Mouse (Mus musculus): ENCODE results near the gene Otop3. TPM values are rescaled to one million over a fixed set of nuclear protein-coding genes. Genes with fewer than 3 reads are reported as not detected.
A peak's percentile ranks its signal among the peaks of the same experiment; 100 is the strongest.

Gene Otop3
- polyA plus RNA-seq, 1 experiment = not detected

DNA sequence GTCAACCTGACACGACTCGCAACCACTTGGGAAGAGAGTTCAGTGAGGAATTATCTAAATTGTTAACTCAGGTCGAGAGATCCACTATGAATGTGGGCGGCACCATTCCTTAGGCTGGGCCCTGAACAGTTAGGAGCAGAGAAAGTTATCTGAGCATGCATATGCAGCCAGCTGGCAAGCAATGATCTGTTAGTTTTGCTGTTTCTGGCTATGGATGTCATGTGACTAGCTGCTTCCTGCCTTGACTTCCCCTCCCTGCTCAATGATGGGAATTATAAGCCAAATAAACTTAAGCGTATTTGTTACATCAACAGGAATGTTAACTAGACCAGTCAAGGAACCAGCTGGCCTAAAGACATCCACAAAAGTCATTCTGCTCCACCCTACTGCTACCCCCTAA is 18.8 kb downstream of the Otop3 start:
- TF ChIP-seq CTCF (IDR thresholded peaks at IDR 0.05; ENCODE audit: extremely low read depth, insufficient read depth, low read length) = no peak
- no peak for TF ChIP-seq POLR2A (IDR thresholded peaks at IDR 0.05; ENCODE audit: extremely low read depth, insufficient read depth, low read length)
- H3K4me1 ChIP-seq (ENCODE audit: control insufficient read depth, insufficient read depth, low read length) = no peaks in the 10 kb centered on the region
- H3K4me3 ChIP-seq (ENCODE audit: insufficient read depth, low read length) = no peak overlapping the region
- no peak overlapping the region for H3K27ac ChIP-seq (ENCODE audit: insufficient read depth, low read length)

DNA sequence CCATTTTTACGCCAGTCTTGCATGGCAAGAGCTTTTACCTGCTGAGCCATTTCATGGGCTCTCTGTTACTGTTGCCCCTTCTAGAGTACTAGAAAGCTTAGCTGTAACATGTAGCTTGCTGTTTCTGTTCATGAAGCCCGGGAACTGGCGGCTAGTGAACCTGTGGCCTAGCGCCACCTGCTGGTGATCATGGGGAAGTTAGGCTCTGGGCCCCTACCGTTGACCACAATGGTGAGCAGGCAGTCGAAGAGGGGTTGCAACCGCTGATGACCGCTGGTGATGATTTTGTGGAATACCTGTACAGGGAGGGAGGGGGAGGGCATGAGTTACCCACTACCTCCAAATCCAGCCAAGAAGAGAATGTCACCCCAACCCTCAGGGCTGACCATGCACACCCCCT is 19.7 kb downstream of the Otop3 start:
- H3K27ac ChIP-seq (ENCODE audit: insufficient read depth, low read length) = no peak overlapping the region
- no peaks in the 10 kb centered on the region for H3K4me1 ChIP-seq (ENCODE audit: control insufficient read depth, insufficient read depth, low read length)
- TF ChIP-seq CTCF (IDR thresholded peaks at IDR 0.05; ENCODE audit: extremely low read depth, insufficient read depth, low read length) (peak; percentile 88), POLR2A (IDR thresholded peaks at IDR 0.05; ENCODE audit: extremely low read depth, insufficient read depth, low read length) (no peak)
- no peak overlapping the region for H3K4me3 ChIP-seq (ENCODE audit: insufficient read depth, low read length)

DNA sequence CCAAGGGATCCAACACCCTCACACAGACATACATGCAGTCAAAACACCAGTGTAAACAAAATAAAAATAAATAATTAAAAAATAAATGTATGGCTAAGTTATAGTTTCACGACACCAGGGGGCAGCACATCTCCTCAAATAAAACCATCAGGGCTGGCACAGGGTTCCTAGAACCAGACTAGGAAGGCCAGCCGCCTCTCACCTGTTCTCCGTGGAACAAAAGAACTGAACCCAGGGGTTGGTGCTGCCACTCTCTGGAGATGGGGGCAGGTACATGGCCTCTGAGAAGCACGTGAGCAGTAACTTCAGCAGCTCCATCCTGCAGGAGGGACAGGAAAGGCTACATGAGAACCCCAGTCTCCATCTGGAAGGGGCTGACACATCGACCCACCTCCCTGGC is 23.9 kb downstream of the Otop3 start:
- no peak for TF ChIP-seq POLR2A (IDR thresholded peaks at IDR 0.05; ENCODE audit: extremely low read depth, insufficient read depth, low read length)
- peak; percentile 54; the same call in 1 of the 2 replicates for TF ChIP-seq CTCF (IDR thresholded peaks at IDR 0.05; ENCODE audit: extremely low read depth, insufficient read depth, low read length)
- H3K4me3 ChIP-seq (ENCODE audit: insufficient read depth, low read length) = no peak overlapping the region
- no peak overlapping the region for H3K27ac ChIP-seq (ENCODE audit: insufficient read depth, low read length)
- no peaks in the 10 kb centered on the region for H3K4me1 ChIP-seq (ENCODE audit: control insufficient read depth, insufficient read depth, low read length)

DNA sequence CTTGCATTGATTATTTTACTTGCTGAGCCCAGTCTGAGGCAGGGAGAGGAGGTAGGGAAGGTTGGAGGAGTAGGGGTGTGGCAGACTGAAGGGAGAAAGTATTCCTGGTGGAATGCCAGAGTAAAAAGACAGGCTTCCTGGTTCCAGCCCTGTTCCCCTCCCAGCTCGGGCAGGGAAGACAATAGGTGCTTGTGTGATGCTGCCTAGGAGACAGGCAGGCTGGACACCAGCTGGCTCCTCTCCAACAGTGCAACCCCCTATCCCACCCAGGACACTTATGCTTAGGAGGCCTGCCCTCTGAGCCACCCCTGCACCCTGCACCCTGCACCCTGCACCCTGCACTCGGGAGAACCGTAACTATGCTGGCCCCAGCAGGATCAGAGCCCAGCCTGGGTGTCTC is 24.8 kb downstream of the Otop3 start:
- no peaks in the 10 kb centered on the region for H3K4me1 ChIP-seq (ENCODE audit: control insufficient read depth, insufficient read depth, low read length)
- no peak overlapping the region for H3K27ac ChIP-seq (ENCODE audit: insufficient read depth, low read length)
- H3K4me3 ChIP-seq (ENCODE audit: insufficient read depth, low read length) = no peak overlapping the region
- TF ChIP-seq POLR2A (IDR thresholded peaks at IDR 0.05; ENCODE audit: extremely low read depth, insufficient read depth, low read length) (no peak), CTCF (IDR thresholded peaks at IDR 0.05; ENCODE audit: extremely low read depth, insufficient read depth, low read length) (no peak)

DNA sequence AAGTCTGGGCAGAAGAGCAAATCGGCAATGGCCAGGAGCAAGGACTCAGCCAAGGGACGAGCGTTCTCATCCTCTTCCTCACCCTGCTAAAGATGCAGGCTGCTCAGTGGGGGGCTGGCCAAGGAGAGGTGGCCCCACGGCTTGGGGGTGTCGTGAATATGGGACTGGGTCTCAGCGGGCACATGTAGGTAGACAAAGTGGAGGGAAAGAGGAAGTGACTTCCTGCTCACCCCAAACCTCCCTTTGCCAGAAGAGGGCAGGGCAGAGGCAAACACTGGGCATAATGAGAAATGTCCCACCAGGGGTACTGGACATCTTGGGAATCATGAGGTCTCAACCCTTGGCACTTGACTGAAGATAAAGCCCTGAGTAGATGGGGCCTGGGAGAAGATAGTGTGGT is 25.2 kb downstream of the Otop3 start:
- no peaks in the 10 kb centered on the region for H3K4me1 ChIP-seq (ENCODE audit: control insufficient read depth, insufficient read depth, low read length)
- 0 out of 2 replicates have a peak, but pooled peaks have one; percentile 3 for TF ChIP-seq CTCF (IDR thresholded peaks at IDR 0.05; ENCODE audit: extremely low read depth, insufficient read depth, low read length)
- TF ChIP-seq POLR2A (IDR thresholded peaks at IDR 0.05; ENCODE audit: extremely low read depth, insufficient read depth, low read length) = no peak
- no peak overlapping the region for H3K27ac ChIP-seq (ENCODE audit: insufficient read depth, low read length)
- H3K4me3 ChIP-seq (ENCODE audit: insufficient read depth, low read length) = no peak overlapping the region

DNA sequence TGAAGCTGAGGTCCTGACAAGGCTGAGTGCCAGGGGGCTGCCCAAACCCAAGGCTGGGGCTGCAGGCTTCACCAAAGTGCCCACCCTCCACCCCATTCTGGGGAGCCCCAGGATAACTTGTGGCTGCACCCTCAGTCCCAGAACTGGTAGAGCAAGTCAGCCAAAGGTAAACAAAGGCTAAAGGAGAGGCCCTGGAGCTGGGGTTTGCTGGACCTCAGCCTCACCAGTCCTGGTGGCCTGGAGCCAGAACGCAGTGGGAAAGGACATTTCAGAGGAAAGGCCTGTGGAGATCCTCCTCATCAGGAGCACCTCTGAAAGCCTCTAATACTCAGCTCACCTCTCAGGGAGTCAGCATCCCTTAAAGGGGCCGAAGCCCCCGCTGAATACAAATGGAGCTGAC is 29.6 kb downstream of the Otop3 start:
- no peak for TF ChIP-seq POLR2A (IDR thresholded peaks at IDR 0.05; ENCODE audit: extremely low read depth, insufficient read depth, low read length)
- TF ChIP-seq CTCF (IDR thresholded peaks at IDR 0.05; ENCODE audit: extremely low read depth, insufficient read depth, low read length) = no peak
- H3K4me1 ChIP-seq (ENCODE audit: control insufficient read depth, insufficient read depth, low read length) = no peaks in the 10 kb centered on the region
- H3K4me3 ChIP-seq (ENCODE audit: insufficient read depth, low read length) = no peak overlapping the region
- H3K27ac ChIP-seq (ENCODE audit: insufficient read depth, low read length) = no peak overlapping the region

DNA sequence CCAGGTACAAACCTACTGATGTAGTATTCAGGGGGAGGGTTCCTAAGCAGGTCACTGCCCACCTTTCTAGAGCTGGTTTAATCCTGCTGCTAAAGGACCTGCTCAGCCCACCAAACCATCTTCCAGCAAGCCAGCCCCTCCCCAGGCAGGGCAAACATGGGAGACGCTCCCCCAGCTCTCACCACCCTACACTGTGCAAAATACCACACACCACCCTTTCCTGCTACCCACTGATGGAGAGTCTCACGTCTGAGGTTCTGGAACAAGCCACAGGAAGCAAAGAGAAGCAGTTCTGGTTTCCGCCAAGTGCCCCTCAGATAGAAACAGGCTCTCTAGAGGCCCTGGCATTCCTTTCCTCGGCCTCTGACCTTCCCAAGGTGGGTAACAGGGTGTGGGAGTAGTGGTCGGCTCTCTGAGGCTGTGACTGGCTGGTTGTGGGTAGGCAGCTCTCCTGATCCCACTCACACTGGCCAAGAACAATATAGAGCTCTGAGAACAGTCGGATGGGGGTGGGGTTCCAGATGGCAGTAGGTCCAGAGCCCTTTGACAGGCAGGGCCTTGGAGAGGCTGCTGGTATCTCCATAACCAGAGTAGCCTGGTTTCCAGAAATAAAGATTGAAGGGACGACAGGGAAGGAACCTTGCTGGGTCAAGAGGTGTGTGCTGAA is 31.6 kb downstream of the Otop3 start:
- H3K4me1 ChIP-seq (ENCODE audit: control insufficient read depth, insufficient read depth, low read length) = no peaks in the 10 kb centered on the region
- no peak for TF ChIP-seq POLR2A (IDR thresholded peaks at IDR 0.05; ENCODE audit: extremely low read depth, insufficient read depth, low read length)
- TF ChIP-seq CTCF (IDR thresholded peaks at IDR 0.05; ENCODE audit: extremely low read depth, insufficient read depth, low read length) = no peak
- no peak overlapping the region for H3K27ac ChIP-seq (ENCODE audit: insufficient read depth, low read length)
- peak overlapping the region; percentile 89 for H3K4me3 ChIP-seq (ENCODE audit: insufficient read depth, low read length)

DNA sequence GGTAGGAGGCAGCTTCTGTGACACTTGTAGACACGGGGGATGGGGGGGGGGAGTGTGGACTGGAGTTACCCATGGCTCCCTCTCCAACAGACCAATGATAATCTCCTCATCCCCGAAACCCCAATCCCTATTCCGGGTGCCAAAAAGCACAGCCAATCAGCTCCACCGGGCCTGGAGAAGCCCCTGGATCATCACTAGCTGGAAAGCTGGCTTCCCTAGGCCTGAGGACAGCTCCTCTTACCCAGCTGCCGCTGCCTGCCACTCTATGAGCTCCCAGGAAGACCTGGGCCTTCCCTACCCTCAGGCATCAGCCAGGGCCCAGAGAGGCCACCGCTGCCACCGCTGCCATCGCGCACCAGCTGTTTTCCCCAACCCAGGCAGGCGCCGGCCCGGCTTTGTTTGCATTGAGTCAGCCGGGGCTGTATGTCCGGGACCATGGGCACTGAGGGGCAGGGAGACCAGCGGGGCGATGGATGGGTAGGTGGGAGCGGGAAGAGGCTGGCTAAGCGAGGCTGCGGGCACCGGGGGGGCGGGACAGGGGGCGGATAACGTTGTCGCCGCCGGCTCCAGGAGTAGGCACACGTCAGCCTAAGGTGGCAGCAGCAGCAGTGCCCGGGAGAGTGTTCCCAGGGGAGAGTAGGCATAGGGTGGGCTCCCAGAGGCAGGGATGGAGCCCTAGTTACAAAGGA is 32.3 kb downstream of the Otop3 start:
- H3K4me3 ChIP-seq (ENCODE audit: insufficient read depth, low read length) = peak overlapping the region; percentile 89
- no peaks in the 10 kb centered on the region for H3K4me1 ChIP-seq (ENCODE audit: control insufficient read depth, insufficient read depth, low read length)
- TF ChIP-seq POLR2A (IDR thresholded peaks at IDR 0.05; ENCODE audit: extremely low read depth, insufficient read depth, low read length) (peak; percentile 63; the same call in 1 of the 2 replicates), CTCF (IDR thresholded peaks at IDR 0.05; ENCODE audit: extremely low read depth, insufficient read depth, low read length) (no peak)
- peak overlapping the region; percentile 76; the same call in 1 of the 2 replicates for H3K27ac ChIP-seq (ENCODE audit: insufficient read depth, low read length)

DNA sequence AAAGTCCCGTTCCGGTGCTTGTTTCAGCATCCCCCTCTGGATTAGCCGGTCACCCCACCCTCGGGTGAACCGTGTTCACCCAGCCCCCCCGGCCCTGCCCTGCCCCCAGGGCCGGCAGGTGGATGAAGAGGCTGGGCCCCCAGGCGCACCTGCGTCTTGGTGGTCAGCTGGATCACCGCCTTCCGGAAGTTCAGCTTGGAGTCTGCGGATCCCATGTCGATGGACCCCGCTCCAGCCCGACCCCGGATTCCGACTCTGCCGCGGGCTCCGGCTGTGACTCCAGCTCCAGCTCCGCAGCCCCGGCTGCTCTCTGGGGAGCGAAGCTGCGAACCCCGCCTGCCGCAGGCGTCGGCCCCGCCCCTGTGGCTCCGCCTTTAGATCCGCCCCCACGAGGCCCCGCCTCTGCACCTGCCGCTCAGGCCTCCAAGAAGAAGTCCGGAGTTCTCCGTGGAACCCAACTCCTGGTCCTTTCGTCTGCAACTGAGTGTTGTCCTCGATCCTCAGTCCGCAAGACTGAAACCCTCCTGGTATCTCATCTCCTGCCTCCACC is 32.9 kb downstream of the Otop3 start, which contains the start of gene Hid1:
Hid1 (minus strand) TSS at position 362 of the 550 bp plus-strand sequence.
- TF ChIP-seq CTCF (IDR thresholded peaks at IDR 0.05; ENCODE audit: extremely low read depth, insufficient read depth, low read length) (no peak), POLR2A (IDR thresholded peaks at IDR 0.05; ENCODE audit: extremely low read depth, insufficient read depth, low read length) (peak; percentile 81)
- no peaks in the 10 kb centered on the region for H3K4me1 ChIP-seq (ENCODE audit: control insufficient read depth, insufficient read depth, low read length)
- H3K27ac ChIP-seq (ENCODE audit: insufficient read depth, low read length) = peak within 1 kb of the TSS; percentile 76; the same call in 1 of the 2 replicates
- peak within 1 kb of the TSS; percentile 89 for H3K4me3 ChIP-seq (ENCODE audit: insufficient read depth, low read length)
